Mouse (Mus musculus) forebrain, embryonic 15.5 days (tissue): ENCODE results near the gene E030025P04Rik. TPM values are rescaled to one million over a fixed set of nuclear protein-coding genes. Genes with fewer than 3 reads are reported as not detected.

Experiments
- ATAC-seq: fragments of 200-750 bp; cut with Nextera tagmentation; replicated peaks from 2 replicates; pipeline ENCODE4 v1.8.0; 2017; ENCODE audit warnings: mild to moderate bottlenecking, moderate TSS enrichment, moderate library complexity
- H3K27ac ChIP-seq: fragments of 300-500 bp; sonication (generic); replicated peaks from 2 replicates; pipeline ENCODE4 v1.5.1; 2015; ENCODE audit warnings: mild to moderate bottlenecking, inconsistent platforms
- H3K27me3 ChIP-seq: fragments of 300-500 bp; sonication (generic); 2 replicates; pipeline ENCODE4 v1.6.1; 2015; ENCODE audit warnings: inconsistent platforms
- H3K36me3 ChIP-seq: fragments of 300-500 bp; sonication (generic); 2 replicates; pipeline ENCODE4 v1.6.1; 2015; ENCODE audit warnings: mild to moderate bottlenecking, inconsistent platforms
- H3K4me1 ChIP-seq: fragments of 300-500 bp; sonication (generic); 2 replicates; pipeline ENCODE4 v1.6.1; 2015; ENCODE audit warnings: inconsistent platforms
- H3K4me2 ChIP-seq: fragments of 300-500 bp; sonication (generic); replicated peaks from 2 replicates; pipeline ENCODE4 v1.6.1; 2015; ENCODE audit warnings: mild to moderate bottlenecking, inconsistent platforms
- H3K4me3 ChIP-seq: fragments of 300-500 bp; sonication (generic); 2 replicates; pipeline ENCODE4 v1.5.1; 2015; ENCODE audit warnings: mild to moderate bottlenecking, inconsistent platforms
- H3K9ac ChIP-seq: fragments of 300-500 bp; sonication (generic); replicated peaks from 2 replicates; pipeline ENCODE4 v1.6.1; 2015; ENCODE audit warnings: mild to moderate bottlenecking, inconsistent platforms
- H3K9me3 ChIP-seq: fragments of 300-500 bp; sonication (generic); 2 replicates; pipeline ENCODE4 v1.6.1; 2016; ENCODE audit warnings: inconsistent platforms
- WGBS: fragments of 180-500 bp; shearing (Covaris S2); methylation state at CpG from one replicate; pipeline ENCODE4 v1.1.7; 2015; ENCODE audit warnings: mixed read lengths; 5-methylcytosine and 5-hydroxymethylcytosine counted together
- polyA plus RNA-seq: library from polyadenylated mRNA; unstranded; fragments of >200 nt; fragmentation: Nextera tagmentation; extraction: Ambion mirVana; gene quantifications from 2 replicates; pipeline ENCODE4 v1.2.1, GENCODE M21; 2015

E030025P04Rik gene
- not detected in 2 replicates for polyA plus RNA-seq

DNA sequence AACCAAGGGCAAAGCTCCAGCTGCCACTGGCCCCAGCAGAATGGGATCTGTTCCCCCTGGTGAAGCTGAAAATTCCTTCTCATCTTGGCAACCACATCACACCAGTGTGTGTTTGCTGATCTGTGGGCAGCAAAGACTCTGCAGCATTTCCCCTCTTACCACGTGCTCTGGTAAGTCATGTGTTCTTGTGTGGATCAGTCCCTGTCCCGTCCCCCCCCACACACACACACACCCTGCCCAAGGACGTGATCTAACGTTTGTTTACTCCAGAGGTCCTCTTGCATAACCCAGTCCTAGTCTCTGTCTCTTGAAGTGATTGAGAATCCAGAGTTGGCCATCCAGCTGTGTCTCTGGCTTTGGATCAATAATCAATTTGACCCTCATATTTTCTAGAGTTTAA, at the start of gene E030025P04Rik:
Gene E030025P04Rik, minus strand, starts transcription at position 134 of the 400 bp plus-strand sequence.
- Histone ChIP-seq H3K4me1 (no peaks in the 10 kb centered on the region), H3K9me3 (no peaks in the 10 kb centered on the region), H3K27ac (no peak within 1 kb of the TSS), H3K4me3 (no peak within 1 kb of the TSS), H3K27me3 (no peaks in the 10 kb centered on the region), H3K4me2 (no peak within 1 kb of the TSS), H3K36me3 (no peaks in the 10 kb centered on the region), H3K9ac (no peak within 1 kb of the TSS)
- 85% methylated on average over 4 of the region's 4 CpGs for WGBS
- no peak for ATAC-seq

DNA sequence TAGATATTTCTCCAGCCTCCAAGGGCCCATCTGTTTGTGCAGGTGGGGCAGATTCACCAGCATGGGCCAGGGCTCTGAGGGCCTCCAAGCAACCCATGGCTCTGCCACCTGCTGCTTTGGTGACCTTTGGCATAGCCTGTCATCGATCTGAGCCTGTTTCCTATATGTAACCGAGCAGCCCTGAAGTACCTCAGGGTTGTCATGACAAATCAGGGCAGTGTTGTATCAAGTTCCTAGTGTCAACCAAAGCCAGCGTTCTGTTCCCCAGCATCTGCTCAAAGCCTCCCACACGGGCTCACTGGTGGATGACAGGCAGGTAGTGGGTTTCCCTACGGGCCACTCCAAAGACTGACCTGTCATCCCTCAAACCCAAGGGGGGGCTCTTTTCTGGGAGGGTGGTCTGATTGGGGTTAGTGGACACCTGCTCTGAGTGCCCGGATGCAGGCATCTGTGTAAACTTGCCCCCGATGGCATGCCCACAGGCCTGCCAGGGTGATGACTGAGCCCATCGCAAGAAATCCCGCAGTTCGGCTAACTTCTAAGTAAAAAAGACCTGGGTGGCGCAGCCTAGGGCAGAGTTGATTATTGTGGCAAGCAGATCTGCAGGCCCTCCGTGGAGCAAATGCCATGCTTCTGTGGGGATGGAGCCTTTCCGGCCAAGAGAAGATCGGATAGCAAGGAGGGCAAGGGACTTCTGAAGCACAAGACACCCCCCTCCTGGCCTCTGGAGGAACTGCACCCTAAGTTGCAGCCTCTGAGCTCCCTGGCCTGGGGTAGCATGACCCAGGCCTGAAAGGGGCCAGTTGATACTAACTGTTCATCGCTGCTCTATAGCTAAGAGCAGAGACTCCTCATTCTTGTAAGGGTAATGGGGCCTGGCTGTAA, 48.7 kb upstream of the E030025P04Rik start:
- no peak overlapping the region for H3K4me3 ChIP-seq
- H3K36me3 ChIP-seq = no peaks in the 10 kb centered on the region
- H3K27ac ChIP-seq = no peak overlapping the region
- no peaks in the 10 kb centered on the region for H3K9me3 ChIP-seq
- H3K4me1 ChIP-seq = peaks cover 2% of the 10 kb centered on the region; the same call in 1 of the 2 replicates
- ATAC-seq = peak; percentile 64; the same call in 1 of the 2 replicates
- H3K4me2 ChIP-seq = no peak overlapping the region
- no peak overlapping the region for H3K9ac ChIP-seq
- no peaks in the 10 kb centered on the region for H3K27me3 ChIP-seq
- 51% methylated on average over 15 of the region's 15 CpGs for WGBS

DNA sequence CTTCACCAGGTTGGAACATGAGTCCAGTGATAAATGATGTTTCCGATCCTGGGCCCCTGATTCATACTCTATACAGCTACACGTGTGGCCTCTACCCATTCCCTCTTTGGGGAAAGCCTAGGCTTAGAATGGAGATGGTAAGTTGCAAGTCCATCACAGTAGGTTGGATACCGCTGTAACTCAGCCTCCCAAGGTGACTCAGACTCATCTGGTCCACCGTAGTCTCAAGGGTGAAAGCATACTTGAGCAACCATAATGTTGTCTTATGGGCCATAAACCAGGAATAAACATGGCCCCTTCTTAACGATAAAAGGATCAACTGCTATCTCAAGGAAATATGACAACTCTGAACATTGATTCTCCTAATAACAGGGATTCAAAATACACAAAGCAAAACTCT, 44.1 kb upstream of the E030025P04Rik start:
- Histone ChIP-seq H3K9ac (no peak overlapping the region), H3K36me3 (no peaks in the 10 kb centered on the region), H3K4me3 (no peak overlapping the region), H3K4me1 (peaks cover 2% of the 10 kb centered on the region; the same call in 1 of the 2 replicates), H3K27ac (no peak overlapping the region), H3K4me2 (no peak overlapping the region), H3K9me3 (no peaks in the 10 kb centered on the region), H3K27me3 (no peaks in the 10 kb centered on the region)
- 95% methylated on average over 5 of the region's 5 CpGs for WGBS
- no peak for ATAC-seq

DNA sequence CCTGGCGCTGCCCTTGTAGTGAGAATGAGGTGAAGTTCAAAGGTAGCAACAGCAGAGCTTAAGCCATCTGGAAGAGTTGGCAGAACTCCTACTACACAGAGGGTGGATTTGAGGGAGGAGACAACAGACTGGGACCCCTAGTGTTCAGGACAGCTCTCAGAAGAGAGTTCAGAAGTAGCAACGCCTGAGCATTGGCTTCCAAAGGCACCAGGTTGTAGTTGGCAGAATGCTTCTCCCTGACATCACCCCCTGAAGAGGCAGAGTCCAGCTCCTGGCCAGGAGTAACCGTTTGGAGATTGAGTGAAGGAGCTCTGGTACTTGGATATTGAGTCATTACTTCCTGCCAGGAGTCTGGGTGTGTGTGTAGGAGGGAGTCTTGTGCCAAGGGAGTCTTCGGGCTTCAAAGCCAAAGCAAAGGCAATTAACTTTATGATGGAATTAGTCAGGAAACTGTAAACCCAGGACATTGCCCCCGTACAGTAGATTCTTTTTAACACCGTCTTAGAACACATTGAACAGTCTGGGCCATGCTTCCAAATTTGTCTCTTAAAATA, 43.5 kb upstream of the E030025P04Rik start:
- no peak for ATAC-seq
- H3K9me3 ChIP-seq = no peaks in the 10 kb centered on the region
- 80% methylated on average over 6 of the region's 6 CpGs for WGBS
- H3K27me3 ChIP-seq = no peaks in the 10 kb centered on the region
- no peaks in the 10 kb centered on the region for H3K4me1 ChIP-seq
- no peaks in the 10 kb centered on the region for H3K36me3 ChIP-seq
- H3K9ac ChIP-seq = no peak overlapping the region
- H3K4me3 ChIP-seq = no peak overlapping the region
- no peak overlapping the region for H3K4me2 ChIP-seq
- no peak overlapping the region for H3K27ac ChIP-seq

DNA sequence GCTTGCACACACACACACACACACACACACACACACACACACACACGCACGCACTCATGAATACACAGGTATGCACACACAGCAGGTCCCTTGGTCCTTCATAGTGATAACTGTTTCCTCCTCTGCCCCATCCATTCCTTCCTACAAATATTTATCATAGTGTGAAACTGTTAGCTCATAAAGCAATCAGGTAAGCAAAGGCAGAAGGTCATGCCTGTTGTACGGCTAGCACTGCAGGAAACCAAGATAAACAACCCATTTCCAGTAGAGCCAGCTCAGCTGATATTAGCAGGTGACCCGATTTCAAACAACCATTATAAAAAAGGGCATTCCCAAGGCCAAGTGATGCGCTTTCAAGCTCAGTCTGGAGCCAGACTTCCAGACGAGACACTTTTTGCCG, 36.9 kb upstream of the E030025P04Rik start:
- no peaks in the 10 kb centered on the region for H3K4me1 ChIP-seq
- no peaks in the 10 kb centered on the region for H3K9me3 ChIP-seq
- WGBS = 80% methylated on average over 7 of the region's 7 CpGs
- H3K9ac ChIP-seq = no peak overlapping the region
- ATAC-seq = no peak
- no peaks in the 10 kb centered on the region for H3K27me3 ChIP-seq
- no peaks in the 10 kb centered on the region for H3K36me3 ChIP-seq
- no peak overlapping the region for H3K27ac ChIP-seq
- H3K4me2 ChIP-seq = no peak overlapping the region
- H3K4me3 ChIP-seq = no peak overlapping the region

DNA sequence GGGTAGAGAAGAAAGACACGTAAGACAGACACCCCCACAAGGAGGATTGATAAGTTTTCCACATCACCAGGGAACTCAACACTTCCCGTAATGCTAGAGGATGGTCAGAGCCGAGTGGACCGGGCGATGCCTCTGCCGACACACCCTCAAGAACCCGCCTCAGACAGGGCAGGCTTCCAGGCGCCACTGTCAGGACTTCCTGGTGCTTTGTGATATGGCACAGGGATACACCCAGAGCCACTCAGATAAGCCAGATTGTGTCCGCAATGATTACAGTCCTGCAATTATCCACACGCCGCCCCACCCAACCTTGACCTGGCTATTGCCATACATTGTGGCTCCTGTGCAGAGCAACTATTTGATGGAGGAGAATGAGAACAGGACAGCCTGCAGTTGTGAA, 36.1 kb upstream of the E030025P04Rik start:
- Histone ChIP-seq H3K4me2 (no peak overlapping the region), H3K9me3 (no peaks in the 10 kb centered on the region), H3K9ac (no peak overlapping the region), H3K4me1 (no peaks in the 10 kb centered on the region), H3K27me3 (no peaks in the 10 kb centered on the region), H3K4me3 (no peak overlapping the region), H3K36me3 (no peaks in the 10 kb centered on the region), H3K27ac (no peak overlapping the region)
- ATAC-seq = no peak
- WGBS = 94% methylated on average over 11 of the region's 11 CpGs

DNA sequence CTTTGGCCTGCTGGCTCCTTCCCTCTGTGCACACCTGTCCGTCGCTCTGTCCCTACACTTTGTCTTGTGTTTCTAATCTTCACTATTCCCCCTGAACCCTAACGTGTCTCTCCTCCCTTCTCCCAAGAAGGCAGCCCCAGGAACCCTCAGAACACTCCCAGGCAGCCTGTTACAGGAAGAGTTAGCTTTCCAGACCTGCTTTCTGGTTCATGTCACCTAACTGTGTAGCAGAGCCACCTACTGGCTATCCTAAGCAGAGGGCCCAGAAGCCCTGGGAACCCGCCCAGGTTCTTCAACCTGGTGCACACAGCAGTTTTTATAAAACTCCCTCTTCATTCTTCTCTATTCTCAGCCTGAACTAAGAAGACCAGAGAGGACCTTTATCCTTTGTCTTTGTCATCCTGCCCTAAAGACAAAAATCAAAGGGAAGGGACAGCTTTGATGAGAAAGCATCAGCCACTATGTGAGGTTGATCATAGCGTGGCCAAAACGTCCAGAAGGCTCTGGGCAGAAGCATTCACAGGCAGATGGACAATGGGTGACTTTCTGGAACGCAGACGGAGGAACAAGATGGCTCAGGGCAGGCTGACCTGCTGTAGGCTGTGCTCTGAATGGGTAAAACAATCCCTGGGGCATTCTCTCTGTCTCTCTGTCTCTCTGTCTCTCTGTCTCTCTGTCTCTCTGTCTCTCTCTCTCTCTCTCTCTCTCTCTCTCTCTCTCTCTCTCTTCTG, 34.8 kb upstream of the E030025P04Rik start:
- Histone ChIP-seq H3K4me1 (no peaks in the 10 kb centered on the region), H3K36me3 (no peaks in the 10 kb centered on the region), H3K9ac (no peak overlapping the region), H3K9me3 (no peaks in the 10 kb centered on the region), H3K4me2 (no peak overlapping the region), H3K27me3 (no peaks in the 10 kb centered on the region), H3K4me3 (no peak overlapping the region), H3K27ac (no peak overlapping the region)
- ATAC-seq = no peak
- WGBS = 55% methylated on average over 8 of the region's 8 CpGs

DNA sequence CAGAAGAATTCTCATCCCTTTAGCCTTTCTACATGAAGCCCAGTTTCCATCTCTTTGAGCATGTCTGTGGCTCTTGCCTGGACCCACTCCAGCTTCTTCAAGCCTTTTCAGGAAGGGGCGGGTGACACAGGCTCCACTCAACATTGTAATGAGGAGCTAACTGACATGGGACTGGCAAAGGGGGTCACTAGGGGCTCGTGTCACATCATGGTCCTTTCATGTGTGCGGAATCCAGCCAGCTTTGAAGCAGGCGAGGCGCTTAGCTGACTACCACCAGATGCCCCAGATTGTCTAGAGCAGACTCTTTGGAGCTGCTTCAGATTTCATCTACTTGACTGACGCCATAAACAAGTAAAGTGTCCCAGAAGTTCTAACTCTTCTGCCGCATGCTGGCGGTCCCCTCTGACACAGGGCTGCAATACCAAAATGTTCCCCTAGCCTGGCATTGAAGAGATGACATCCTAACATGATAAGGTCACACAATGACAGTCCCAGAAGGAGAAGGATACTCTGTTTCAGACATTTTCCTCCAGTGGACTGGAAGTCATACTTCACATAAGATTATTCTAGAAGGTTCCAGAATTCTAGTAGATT, 31.3 kb upstream of the E030025P04Rik start:
- 85% methylated on average over 8 of the region's 8 CpGs for WGBS

DNA sequence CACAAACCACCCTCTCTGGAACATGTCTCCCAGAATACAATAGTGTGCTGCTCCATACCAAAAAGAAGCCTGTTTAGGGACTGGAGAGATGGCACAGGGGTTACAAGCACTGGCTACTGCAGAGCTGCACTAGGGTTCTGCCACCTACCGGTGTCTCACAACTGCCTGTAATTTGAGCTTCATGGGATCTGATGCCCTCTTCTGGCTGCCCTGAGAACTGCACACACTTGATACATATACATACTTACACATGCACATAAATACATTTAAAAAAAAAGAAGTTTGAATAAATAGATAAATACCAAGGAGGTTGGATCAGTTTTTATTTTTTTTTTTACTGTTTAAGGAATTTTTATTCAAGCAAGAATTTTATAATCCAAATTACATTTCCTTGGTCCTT, 28.1 kb upstream of the E030025P04Rik start:
- Histone ChIP-seq H3K36me3 (no peaks in the 10 kb centered on the region), H3K9ac (no peak overlapping the region), H3K4me1 (no peaks in the 10 kb centered on the region), H3K27ac (no peak overlapping the region), H3K4me2 (no peak overlapping the region), H3K4me3 (no peak overlapping the region), H3K9me3 (no peaks in the 10 kb centered on the region), H3K27me3 (no peaks in the 10 kb centered on the region)
- ATAC-seq = no peak
- WGBS = 85% methylated on average over 1 of the region's 1 CpGs

More for the DNA sequence above, 31.3 kb upstream of the E030025P04Rik start:
- H3K9ac ChIP-seq = no peak overlapping the region
- no peak overlapping the region for H3K27ac ChIP-seq
- no peaks in the 10 kb centered on the region for H3K4me1 ChIP-seq
- H3K27me3 ChIP-seq = no peaks in the 10 kb centered on the region
- ATAC-seq = no peak
- no peaks in the 10 kb centered on the region for H3K9me3 ChIP-seq
- H3K4me3 ChIP-seq = no peak overlapping the region
- no peaks in the 10 kb centered on the region for H3K36me3 ChIP-seq
- H3K4me2 ChIP-seq = no peak overlapping the region

DNA sequence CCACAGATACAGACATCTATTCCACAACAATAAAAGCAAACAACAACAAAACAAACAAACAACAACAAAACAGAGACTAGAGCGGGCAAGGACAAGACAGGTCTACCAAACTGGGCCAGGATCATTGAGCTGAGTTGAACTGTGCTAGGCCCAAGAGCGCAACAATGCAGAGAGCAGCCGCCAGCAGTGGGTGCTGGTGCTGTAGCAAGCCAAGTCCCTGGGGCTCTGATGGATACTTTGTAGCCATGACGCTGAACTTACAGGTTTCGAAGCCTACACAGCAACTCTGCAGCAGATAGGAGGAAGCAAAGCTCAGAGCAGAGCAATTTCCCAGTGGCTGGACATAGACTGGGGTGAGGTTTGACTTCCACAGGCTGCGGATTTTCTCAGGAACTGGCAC, 26.6 kb upstream of the E030025P04Rik start:
- no peak overlapping the region for H3K4me3 ChIP-seq
- H3K27ac ChIP-seq = no peak overlapping the region
- no peak for ATAC-seq
- no peaks in the 10 kb centered on the region for H3K9me3 ChIP-seq
- WGBS = 92% methylated on average over 6 of the region's 6 CpGs
- H3K9ac ChIP-seq = no peak overlapping the region
- H3K4me1 ChIP-seq = no peaks in the 10 kb centered on the region
- H3K36me3 ChIP-seq = no peaks in the 10 kb centered on the region
- no peaks in the 10 kb centered on the region for H3K27me3 ChIP-seq
- no peak overlapping the region for H3K4me2 ChIP-seq

DNA sequence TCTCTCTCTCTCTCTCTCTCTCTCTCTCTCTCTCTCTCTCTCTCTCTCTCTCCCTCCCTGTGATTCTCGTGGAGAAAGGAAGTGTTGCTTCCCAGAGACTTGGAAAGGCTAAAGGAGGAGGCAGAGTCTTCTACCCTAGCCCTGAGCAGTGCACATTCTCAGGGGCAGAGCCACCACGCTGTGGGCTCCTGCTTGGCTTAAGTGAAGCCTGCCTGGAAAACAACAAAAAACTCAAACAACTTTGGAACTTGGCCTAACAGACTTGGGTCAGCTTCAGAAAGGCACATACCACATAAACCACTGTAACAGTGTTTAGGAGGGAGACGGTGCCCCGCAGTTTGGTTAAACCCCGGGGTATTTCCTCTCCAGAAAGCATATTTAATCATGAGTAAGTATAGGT, 13.5 kb upstream of the E030025P04Rik start:
- whole genome bisulfite sequencing = 73% methylated on average over 5 of the region's 5 CpGs
- Histone ChIP-seq H3K4me3 (no peak overlapping the region), H3K9me3 (no peaks in the 10 kb centered on the region), H3K27ac (no peak overlapping the region), H3K27me3 (no peaks in the 10 kb centered on the region), H3K9ac (no peak overlapping the region), H3K4me2 (no peak overlapping the region), H3K4me1 (no peaks in the 10 kb centered on the region), H3K36me3 (no peaks in the 10 kb centered on the region)
- ATAC-seq = no peak

DNA sequence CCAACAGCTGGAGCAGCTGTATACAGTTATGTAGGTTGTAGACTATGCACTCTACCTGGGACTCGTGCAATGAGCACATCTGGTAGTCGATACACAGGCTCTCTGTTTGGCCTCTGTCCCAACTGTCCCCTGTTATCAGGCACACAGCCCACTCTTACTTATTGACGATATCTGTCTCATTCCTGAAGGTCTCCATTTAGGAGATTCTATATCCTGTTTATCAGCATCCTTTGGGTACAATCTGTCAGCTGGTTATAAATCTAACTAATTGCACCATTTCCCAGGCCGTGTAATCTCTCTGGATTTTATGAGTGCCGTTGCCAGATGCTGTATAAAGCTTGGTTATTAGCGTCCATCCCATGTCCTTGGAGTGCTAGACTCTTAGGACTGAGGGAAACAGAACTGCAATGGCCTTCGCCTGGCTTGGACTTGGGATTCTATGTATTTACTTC, 747 bp upstream of the E030025P04Rik start:
- H3K4me3 ChIP-seq = no peak overlapping the region
- ATAC-seq = no peak
- no peak overlapping the region for H3K27ac ChIP-seq
- no peak overlapping the region for H3K4me2 ChIP-seq
- H3K4me1 ChIP-seq = no peaks in the 10 kb centered on the region
- no peak overlapping the region for H3K9ac ChIP-seq
- no peaks in the 10 kb centered on the region for H3K27me3 ChIP-seq
- WGBS = 82% methylated on average over 7 of the region's 7 CpGs
- no peaks in the 10 kb centered on the region for H3K36me3 ChIP-seq
- H3K9me3 ChIP-seq = no peaks in the 10 kb centered on the region
